Mouse (Mus musculus): ENCODE measurements around the gene Rnf31. TPM values are rescaled to one million over a fixed set of nuclear protein-coding genes. Genes with fewer than 3 reads are reported as not detected.

Gene Rnf31
- polyA plus RNA-seq, 1 experiment, result 11.2 TPM

DNA sequence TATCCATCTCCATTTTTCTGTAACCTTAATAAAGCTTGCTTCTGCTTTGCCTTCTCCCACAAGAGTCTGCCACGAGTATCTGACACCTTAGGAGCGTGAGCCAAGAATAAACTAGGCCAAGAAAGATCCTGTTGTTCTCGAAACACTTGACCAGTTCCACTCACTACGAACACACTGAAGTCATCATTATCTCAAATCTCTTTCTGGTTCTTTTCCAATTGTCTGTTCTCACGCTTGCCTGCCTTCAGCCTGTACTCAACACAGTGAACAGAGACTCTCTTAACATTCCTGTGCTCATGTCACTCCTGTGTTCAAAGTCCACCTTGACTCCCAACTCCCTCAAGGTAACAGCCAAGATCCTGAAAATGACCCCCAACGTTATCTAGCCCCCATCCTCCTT lies 21.8 kb downstream of the Rnf31 start:
- H3K4me2 ChIP-seq (ENCODE audit: low read depth), result no peak overlapping the region
- H3ac ChIP-seq (ENCODE audit: control insufficient read depth, insufficient read length), result no peak overlapping the region
- no peaks in the 10 kb centered on the region for H3K27me3 ChIP-seq (ENCODE audit: control insufficient read depth, insufficient read depth, insufficient read length)
- TF ChIP-seq REST (IDR thresholded peaks at IDR 0.05; ENCODE audit: insufficient read depth, insufficient read length) (no peak), MYOD1 (IDR thresholded peaks at IDR 0.05; ENCODE audit: control insufficient read depth in 1 of 3, insufficient read length in 2 of 3, low read depth in 2 of 3) (no peak), POLR2A (IDR thresholded peaks at IDR 0.05; ENCODE audit: insufficient read length, low read depth) (no peak), TCF3 (IDR thresholded peaks at IDR 0.05; ENCODE audit: insufficient read length, low read depth) (no peak), SRF (IDR thresholded peaks at IDR 0.05; ENCODE audit: control insufficient read depth, insufficient read length, low read depth) (no peak), CEBPB (IDR thresholded peaks at IDR 0.05; ENCODE audit: insufficient read depth, poor library complexity, severe bottlenecking) (no peak), TCF12 (IDR thresholded peaks at IDR 0.05; ENCODE audit: insufficient read depth, poor library complexity, severe bottlenecking) (no peak), MAX (IDR thresholded peaks at IDR 0.05; ENCODE audit: low read depth) (no peak)
- H3K4me3 ChIP-seq, result no peak overlapping the region
- no peaks in the 10 kb centered on the region for H3K79me2 ChIP-seq (ENCODE audit: control insufficient read depth, insufficient read depth)
- H3K36me3 ChIP-seq (ENCODE audit: control insufficient read depth, insufficient read depth), result peaks cover 4% of the 10 kb centered on the region

DNA sequence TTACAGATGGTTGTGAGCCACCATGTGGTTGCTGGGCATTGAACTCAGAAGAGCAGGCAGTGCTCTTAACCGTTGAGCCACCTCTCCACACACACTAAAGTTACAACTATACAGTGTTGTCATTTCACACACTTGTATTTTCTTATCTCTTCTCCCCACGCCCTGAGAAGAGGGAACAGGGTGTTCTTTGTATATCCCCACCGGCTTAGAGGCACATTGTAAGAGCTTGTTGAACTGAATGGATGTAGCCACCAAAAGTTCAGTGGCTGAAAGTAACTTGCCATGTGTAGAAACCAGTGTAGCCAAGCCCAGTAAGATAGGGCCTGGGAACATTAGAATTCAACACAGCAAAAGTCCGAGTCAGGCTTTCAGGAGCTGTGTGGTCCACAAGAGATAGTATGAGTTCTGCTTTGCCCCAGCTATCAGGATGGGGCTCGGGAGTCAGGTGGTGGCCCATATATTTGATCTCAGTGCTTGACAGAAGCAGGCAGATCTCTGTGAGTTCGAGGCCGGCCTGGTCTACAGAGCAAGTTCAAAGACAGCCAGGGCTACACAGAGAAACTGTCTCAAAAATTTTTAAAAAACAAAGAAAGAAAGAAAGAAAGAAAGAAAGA lies 23.2 kb downstream of the Rnf31 start:
- Histone ChIP-seq H3ac (ENCODE audit: control insufficient read depth, insufficient read length) (no peak overlapping the region), H3K4me2 (ENCODE audit: low read depth) (no peak overlapping the region), H3K4me3 (no peak overlapping the region), H3K36me3 (ENCODE audit: control insufficient read depth, insufficient read depth) (peaks cover 2% of the 10 kb centered on the region), H3K79me2 (ENCODE audit: control insufficient read depth, insufficient read depth) (no peaks in the 10 kb centered on the region), H3K27me3 (ENCODE audit: control insufficient read depth, insufficient read depth, insufficient read length) (no peaks in the 10 kb centered on the region)
- no peak for TF ChIP-seq USF1 (IDR thresholded peaks at IDR 0.05; ENCODE audit: low read depth)
- no peak for TF ChIP-seq MAX (IDR thresholded peaks at IDR 0.05; ENCODE audit: low read depth)
- TF ChIP-seq E2F4 (IDR thresholded peaks at IDR 0.05; ENCODE audit: insufficient read depth), result no peak
- no peak for TF ChIP-seq MYOD1 (IDR thresholded peaks at IDR 0.05; ENCODE audit: control insufficient read depth in 1 of 3, insufficient read length in 2 of 3, low read depth in 2 of 3)
- no peak for TF ChIP-seq POLR2A (IDR thresholded peaks at IDR 0.05; ENCODE audit: insufficient read length, low read depth)
- no peak for TF ChIP-seq MYOG (IDR thresholded peaks at IDR 0.05; ENCODE audit: control insufficient read depth in 1 of 3, insufficient read depth in 1 of 3, insufficient read length in 2 of 3, low read depth in 2 of 3)
- no peak for TF ChIP-seq TCF12 (IDR thresholded peaks at IDR 0.05; ENCODE audit: insufficient read depth, poor library complexity, severe bottlenecking)
- TF ChIP-seq TCF3 (IDR thresholded peaks at IDR 0.05; ENCODE audit: insufficient read length, low read depth), result no peak
- TF ChIP-seq REST (IDR thresholded peaks at IDR 0.05; ENCODE audit: insufficient read depth, insufficient read length), result no peak
- TF ChIP-seq CEBPB (IDR thresholded peaks at IDR 0.05; ENCODE audit: insufficient read depth, poor library complexity, severe bottlenecking), result no peak
- no peak for TF ChIP-seq POLR2AphosphoS2 (IDR thresholded peaks at IDR 0.05; ENCODE audit: insufficient read length, low read depth)
- TF ChIP-seq SRF (IDR thresholded peaks at IDR 0.05; ENCODE audit: control insufficient read depth, insufficient read length, low read depth), result no peak

DNA sequence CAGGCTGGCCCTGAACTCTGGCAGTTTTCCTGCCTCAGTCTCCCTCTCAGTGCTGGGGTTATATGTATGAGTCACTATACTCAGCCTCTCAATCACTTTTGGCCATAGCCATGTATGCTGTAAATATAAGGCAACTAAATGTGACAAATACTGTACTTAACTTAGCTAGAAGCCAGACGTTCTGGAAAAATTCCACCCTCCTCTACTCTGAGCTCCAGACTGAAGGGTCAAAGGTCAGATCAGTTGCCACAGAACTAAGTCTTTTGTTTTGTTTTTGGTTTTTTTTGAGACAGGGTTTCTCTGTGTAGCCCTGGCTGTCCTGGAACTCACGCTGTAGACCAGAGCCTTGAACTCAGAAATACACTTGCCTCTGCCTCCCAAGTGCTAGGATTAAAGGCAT lies 24.4 kb downstream of the Rnf31 start:
- Histone ChIP-seq H3K79me2 (ENCODE audit: control insufficient read depth, insufficient read depth) (no peaks in the 10 kb centered on the region), H3K36me3 (ENCODE audit: control insufficient read depth, insufficient read depth) (no peaks in the 10 kb centered on the region), H3K27me3 (ENCODE audit: control insufficient read depth, insufficient read depth, insufficient read length) (no peaks in the 10 kb centered on the region), H3K4me2 (ENCODE audit: low read depth) (no peak overlapping the region), H3ac (ENCODE audit: control insufficient read depth, insufficient read length) (no peak overlapping the region), H3K4me3 (no peak overlapping the region)
- no peak for TF ChIP-seq POLR2A (IDR thresholded peaks at IDR 0.05; ENCODE audit: insufficient read length, low read depth)

DNA sequence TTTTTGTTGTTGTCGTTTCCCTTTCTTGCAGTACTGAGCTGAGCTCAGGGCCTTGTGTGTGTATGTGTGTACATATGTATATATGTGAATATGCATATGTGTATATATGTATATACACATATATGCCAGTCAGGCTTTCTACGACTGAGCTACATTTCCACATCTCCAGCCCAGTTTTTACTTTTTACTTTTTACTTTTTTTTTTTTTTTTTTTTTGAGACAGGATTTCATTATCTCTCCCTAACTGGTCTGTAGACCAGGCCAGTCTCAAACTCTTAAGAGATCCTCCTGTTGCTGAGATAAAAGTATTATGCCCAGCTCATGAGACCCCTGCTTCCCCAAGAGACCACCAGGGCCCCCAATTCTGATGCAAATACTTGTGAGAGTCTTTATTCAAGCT lies 25.3 kb downstream of the Rnf31 start:
- Histone ChIP-seq H3K36me3 (ENCODE audit: control insufficient read depth, insufficient read depth) (no peaks in the 10 kb centered on the region), H3K79me2 (ENCODE audit: control insufficient read depth, insufficient read depth) (no peaks in the 10 kb centered on the region)
- TF ChIP-seq POLR2AphosphoS2 (IDR thresholded peaks at IDR 0.05; ENCODE audit: insufficient read length, low read depth), result no peak
- TF ChIP-seq POLR2A (IDR thresholded peaks at IDR 0.05; ENCODE audit: insufficient read length, low read depth), result no peak
- TF ChIP-seq TCF12 (IDR thresholded peaks at IDR 0.05; ENCODE audit: insufficient read depth, poor library complexity, severe bottlenecking), result no peak
- TF ChIP-seq MYOD1 (IDR thresholded peaks at IDR 0.05; ENCODE audit: control insufficient read depth in 1 of 3, insufficient read length in 2 of 3, low read depth in 2 of 3), result no peak
- TF ChIP-seq TCF3 (IDR thresholded peaks at IDR 0.05; ENCODE audit: insufficient read length, low read depth), result no peak
- no peak for TF ChIP-seq REST (IDR thresholded peaks at IDR 0.05; ENCODE audit: insufficient read depth, insufficient read length)
- TF ChIP-seq MAX (IDR thresholded peaks at IDR 0.05; ENCODE audit: low read depth), result no peak
- TF ChIP-seq MYOG (IDR thresholded peaks at IDR 0.05; ENCODE audit: control insufficient read depth in 1 of 3, insufficient read depth in 1 of 3, insufficient read length in 2 of 3, low read depth in 2 of 3), result no peak
- no peak for TF ChIP-seq USF1 (IDR thresholded peaks at IDR 0.05; ENCODE audit: low read depth)
- TF ChIP-seq SRF (IDR thresholded peaks at IDR 0.05; ENCODE audit: control insufficient read depth, insufficient read length, low read depth), result no peak
- TF ChIP-seq E2F4 (IDR thresholded peaks at IDR 0.05; ENCODE audit: insufficient read depth), result no peak

DNA sequence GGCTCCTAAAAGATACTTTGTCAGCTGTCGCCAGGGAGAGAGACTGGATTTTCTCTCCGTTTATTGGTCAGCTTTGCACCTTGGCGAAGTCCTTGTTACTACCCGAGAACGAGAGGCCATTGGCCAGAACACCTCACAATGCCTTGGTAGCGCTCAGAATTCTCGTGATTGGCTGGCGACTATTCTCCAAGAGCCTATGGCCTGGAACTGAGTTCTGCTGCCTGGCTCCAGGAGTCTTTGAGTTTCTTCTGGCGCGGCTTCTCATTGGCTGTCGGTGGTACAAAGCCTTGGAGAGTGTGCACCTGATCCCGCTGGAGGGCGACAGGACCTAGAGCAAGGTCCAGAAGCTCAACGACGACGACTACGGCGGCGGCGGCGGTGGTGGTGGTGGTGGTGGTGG lies 26.3 kb downstream of the Rnf31 start, which contains the start of gene Rec8:
Gene Rec8, plus strand, starts transcription at position 216 of the 400 bp plus-strand sequence.
- H3ac ChIP-seq (ENCODE audit: control insufficient read depth, insufficient read length), result no peak within 1 kb of the TSS
- no peaks in the 10 kb centered on the region for H3K27me3 ChIP-seq (ENCODE audit: control insufficient read depth, insufficient read depth, insufficient read length)
- H3K4me3 ChIP-seq, result no peak within 1 kb of the TSS
- H3K79me2 ChIP-seq (ENCODE audit: control insufficient read depth, insufficient read depth), result no peaks in the 10 kb centered on the region
- H3K4me2 ChIP-seq (ENCODE audit: low read depth), result no peak within 1 kb of the TSS
- no peaks in the 10 kb centered on the region for H3K36me3 ChIP-seq (ENCODE audit: control insufficient read depth, insufficient read depth)
- no peak for TF ChIP-seq POLR2AphosphoS2 (IDR thresholded peaks at IDR 0.05; ENCODE audit: insufficient read length, low read depth)
- no peak for TF ChIP-seq POLR2A (IDR thresholded peaks at IDR 0.05; ENCODE audit: insufficient read length, low read depth)
- TF ChIP-seq MYOD1 (IDR thresholded peaks at IDR 0.05; ENCODE audit: control insufficient read depth in 1 of 3, insufficient read length in 2 of 3, low read depth in 2 of 3), result no peak
- no peak for TF ChIP-seq TCF12 (IDR thresholded peaks at IDR 0.05; ENCODE audit: insufficient read depth, poor library complexity, severe bottlenecking)
- TF ChIP-seq CEBPB (IDR thresholded peaks at IDR 0.05; ENCODE audit: insufficient read depth, poor library complexity, severe bottlenecking), result no peak
- TF ChIP-seq E2F4 (IDR thresholded peaks at IDR 0.05; ENCODE audit: insufficient read depth), result no peak
- TF ChIP-seq MAX (IDR thresholded peaks at IDR 0.05; ENCODE audit: low read depth), result no peak
- TF ChIP-seq REST (IDR thresholded peaks at IDR 0.05; ENCODE audit: insufficient read depth, insufficient read length), result no peak
- TF ChIP-seq USF1 (IDR thresholded peaks at IDR 0.05; ENCODE audit: low read depth), result no peak

More for the DNA sequence above, 25.3 kb downstream of the Rnf31 start:
- H3K27me3 ChIP-seq (ENCODE audit: control insufficient read depth, insufficient read depth, insufficient read length), result no peaks in the 10 kb centered on the region
- no peak overlapping the region for H3K4me3 ChIP-seq
- no peak overlapping the region for H3K4me2 ChIP-seq (ENCODE audit: low read depth)
- H3ac ChIP-seq (ENCODE audit: control insufficient read depth, insufficient read length), result no peak overlapping the region

Data from myocyte (in vitro differentiated cells).